Mouse (Mus musculus) liver, embryonic 16.5 days (tissue): Measurements from ENCODE around the gene Glod5. TPM values are rescaled to one million over a fixed set of nuclear protein-coding genes. Genes with fewer than 3 reads are reported as not detected.

Experiments
- polyA plus RNA-seq: library from polyadenylated mRNA; unstranded; fragments of >200 nt; fragmentation: Nextera tagmentation; extraction: Ambion mirVana; gene quantifications from 2 replicates; pipeline ENCODE4 v1.2.1, GENCODE M21; 2015

Glod5 gene
- polyA plus RNA-seq, 1 experiment from 2014 or later, result 0.13 TPM

Other genes starting within 250 kb of the Glod5 start
- 27.7 and 28.9 TPM in 2 replicates for gene Gripap1, start 228.7 kb downstream of the Glod5 start, polyA plus RNA-seq
- 0.19 TPM in 2 replicates for gene Kcnd1, start 196.2 kb downstream of the Glod5 start, polyA plus RNA-seq
- 32.9 and 42.5 TPM in 2 replicates for gene Otud5, start 177.1 kb downstream of the Glod5 start, polyA plus RNA-seq
- gene Pim2, start 140.2 kb downstream of the Glod5 start, polyA plus RNA-seq, result 3.1 and 3.5 TPM in 2 replicates
- gene Slc35a2, start 134.5 kb downstream of the Glod5 start, polyA plus RNA-seq, result 13.5 and 14.2 TPM in 2 replicates
- gene Pqbp1, start 119.2 kb downstream of the Glod5 start, polyA plus RNA-seq, result 36.8 and 38.6 TPM in 2 replicates
- gene Timm17b, start 119.1 kb downstream of the Glod5 start, polyA plus RNA-seq, result 90.8 and 94.9 TPM in 2 replicates
- gene Gm10491, start 110.7 kb downstream of the Glod5 start, polyA plus RNA-seq, result not detected in 2 replicates
- gene Gm10490, start 109.0 kb downstream of the Glod5 start, polyA plus RNA-seq, result not detected in 2 replicates
- gene Pcsk1n, start 98.7 kb downstream of the Glod5 start, polyA plus RNA-seq, result 0.05 and 0.17 TPM in 2 replicates
- not detected in 2 replicates for gene Eras, start 89.9 kb downstream of the Glod5 start, polyA plus RNA-seq
- 11.5 and 12.1 TPM in 2 replicates for gene Hdac6, start 70.6 kb downstream of the Glod5 start, polyA plus RNA-seq
- 101 and 107 TPM in 2 replicates for gene Gata1, start 40.4 kb downstream of the Glod5 start, polyA plus RNA-seq
- 28.6 and 30.1 TPM in 2 replicates for gene Suv39h1, start 56.3 kb upstream of the Glod5 start, polyA plus RNA-seq
- gene Was, start 72.0 kb upstream of the Glod5 start, polyA plus RNA-seq, result 1.6 and 1.7 TPM in 2 replicates
- 5.3 and 6.5 TPM in 2 replicates for gene Wdr13, start 114.4 kb upstream of the Glod5 start, polyA plus RNA-seq
- gene Rbm3, start 127.4 kb upstream of the Glod5 start, polyA plus RNA-seq, result 217 and 231 TPM in 2 replicates
- gene Tbc1d25, start 157.7 kb upstream of the Glod5 start, polyA plus RNA-seq, result 3.9 and 5.3 TPM in 2 replicates
- gene Ebp, start 175.0 kb upstream of the Glod5 start, polyA plus RNA-seq, result 82.8 and 90.1 TPM in 2 replicates
- 1.0 and 1.3 TPM in 2 replicates for gene Porcn, start 188.0 kb upstream of the Glod5 start, polyA plus RNA-seq
- gene Ftsj1, start 233.9 kb upstream of the Glod5 start, polyA plus RNA-seq, result 29.3 and 30.7 TPM in 2 replicates